Mouse (Mus musculus) E14TG2a.4 (cell line): ENCODE measurements at regions not wholly inside any gene's neighbourhood (a gene's known extent, or its start where the extent isn't known, plus 50 kb on each side); places are given as distances from the start of the nearest gene placed in this dataset.

Experiments used
- H3K27me3 ChIP-seq: 2 replicates; pipeline ENCODE4 v1.6.1; 2014; ENCODE audit warnings: low read length, control low read depth; ENCODE audit not compliant: insufficient read depth
- H3K36me3 ChIP-seq: 2 replicates; pipeline ENCODE4 v1.6.1; 2014; ENCODE audit warnings: low read length, control low read depth; ENCODE audit not compliant: insufficient read depth
- H3K4me1 ChIP-seq: replicated peaks from 2 replicates; pipeline ENCODE4 v1.6.1; 2014; ENCODE audit warnings: low read depth, low read length, control low read depth
- H3K4me3 ChIP-seq: replicated peaks from 2 replicates; pipeline ENCODE4 v1.5.1; 2014; ENCODE audit warnings: mild to moderate bottlenecking, low read length
- H3K9me3 ChIP-seq: 2 replicates; pipeline ENCODE4 v1.6.1; 2014; ENCODE audit warnings: low read length, control low read depth
- CTCF ChIP-seq: conservative IDR thresholded peaks from 2 replicates; pipeline ENCODE4 v1.5.1; 2014; ENCODE audit warnings: low read length
- NANOG ChIP-seq: IDR thresholded peaks from 2 replicates; pipeline ENCODE4 v1.6.1; 2014; ENCODE audit warnings: borderline replicate concordance, low read length, mixed read lengths
- POU5F1 ChIP-seq: IDR thresholded peaks from 2 replicates; pipeline ENCODE4 v1.6.1; 2014; ENCODE audit warnings: low read length, borderline replicate concordance

DNA sequence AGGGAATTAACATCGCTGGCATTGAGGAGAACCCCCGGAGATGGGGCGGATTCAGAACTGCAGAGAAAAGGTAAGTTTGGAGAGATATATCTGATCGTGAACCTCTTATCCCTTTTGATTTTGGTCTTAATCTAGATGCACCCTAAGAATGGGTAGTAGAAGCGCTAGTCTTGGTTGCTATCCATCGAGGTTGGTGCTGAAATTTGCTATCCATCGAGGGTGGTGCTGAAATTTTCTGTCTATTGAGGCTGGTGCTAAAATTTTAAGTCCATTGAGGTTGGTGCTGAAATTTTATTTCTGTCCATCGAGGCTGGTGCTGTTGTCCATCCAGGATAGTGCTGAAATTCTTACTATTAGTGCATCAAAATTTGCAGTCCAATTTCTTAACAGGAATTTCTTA, 80.4 kb downstream of the Scgb1b3 start:
- TF ChIP-seq POU5F1 (no peak), CTCF (no peak), NANOG (no peak)
- no peaks in the 10 kb centered on the region for H3K4me1 ChIP-seq
- no peaks in the 10 kb centered on the region for H3K27me3 ChIP-seq
- peaks cover 71% of the 10 kb centered on the region for H3K9me3 ChIP-seq
- H3K36me3 ChIP-seq: no peaks in the 10 kb centered on the region
- no peak overlapping the region for H3K4me3 ChIP-seq
